Mouse (Mus musculus) hematopoietic stem cell, adult 5-6 weeks (primary cell): ENCODE measurements around the gene Dyrk1b. TPM values are rescaled to one million over a fixed set of nuclear protein-coding genes. Genes with fewer than 3 reads are reported as not detected.
"Not testable (repeated sequence)": the region's sequence is repeated elsewhere in the genome, so short reads cannot be mapped to it uniquely, and the experiment has no call there.

Experiments used
- ATAC-seq, 2 experiments: fragments of 125-278 bp in 1 of 2; replicated peaks in 1 of 2; 2 replicates each; pipeline ENCODE4 v1.8.0; 2016 to 2017; ENCODE audit warnings: inconsistent platforms in 2 of 2, mild to moderate bottlenecking in 2 of 2, moderate number of reproducible peaks in 2 of 2, low read depth in 1 of 2, moderate TSS enrichment in 1 of 2; ENCODE audit not compliant: low FRiP score in 2 of 2, poor library complexity in 2 of 2, severe bottlenecking in 2 of 2, insufficient read depth in 1 of 2, low TSS enrichment in 1 of 2
- total RNA-seq: library from RNA; stranded (forward); fragments of 172-1452, 232-1000 nt; gene quantifications from 2 replicates; pipeline ENCODE4 v1.2.3, GENCODE M21; 2017

Gene Dyrk1b
- total RNA-seq, result 4.7 and 6.1 TPM in 2 replicates

DNA sequence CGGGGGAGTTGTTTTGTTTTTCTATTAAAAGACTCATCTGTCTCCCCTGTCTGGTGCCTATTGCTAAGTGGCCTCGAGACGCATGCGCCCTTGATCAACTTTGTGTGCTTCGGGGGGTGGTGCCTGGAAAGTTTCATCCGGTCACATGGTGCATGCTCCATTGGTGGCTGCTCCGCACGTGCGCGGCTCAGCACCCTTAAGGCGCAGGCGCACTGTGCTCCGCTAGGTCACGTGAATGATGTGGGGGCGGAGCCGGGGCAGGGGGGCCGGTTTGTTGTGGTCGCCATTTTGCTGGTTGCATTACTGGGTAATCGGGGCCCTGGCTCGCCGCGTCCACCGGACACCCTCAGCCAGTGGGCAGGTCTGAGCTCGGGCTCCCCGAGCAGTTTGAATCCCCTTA lies at the start of gene Dyrk1b:
TSS of gene Dyrk1b (plus strand) at position 242 of the 400 bp plus-strand sequence.
- peak; percentile 85 to 86 for ATAC-seq

DNA sequence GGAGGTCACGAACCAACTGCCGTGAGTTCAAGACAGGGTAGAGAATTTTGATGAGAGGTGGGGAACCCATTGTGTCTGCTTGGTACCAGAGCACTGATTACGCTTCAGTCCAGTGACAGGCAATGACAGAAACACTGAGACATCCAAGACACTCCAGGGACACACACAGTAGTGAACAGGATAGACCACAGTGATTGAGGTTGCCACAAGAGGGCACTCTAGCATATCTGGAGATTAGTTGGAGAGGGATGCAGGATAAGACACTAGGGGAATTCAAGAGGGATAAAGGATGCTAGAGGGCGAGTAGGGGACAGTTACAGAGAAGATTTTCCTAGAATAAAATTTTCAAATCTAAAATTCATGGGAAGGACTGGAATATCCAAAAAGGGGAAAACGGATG lies 41.7 kb upstream of the Dyrk1b start:
- ATAC-seq, result 0 out of 4 replicates have a peak, but pooled peaks of 1 of the 2 experiments have one; percentile 27

DNA sequence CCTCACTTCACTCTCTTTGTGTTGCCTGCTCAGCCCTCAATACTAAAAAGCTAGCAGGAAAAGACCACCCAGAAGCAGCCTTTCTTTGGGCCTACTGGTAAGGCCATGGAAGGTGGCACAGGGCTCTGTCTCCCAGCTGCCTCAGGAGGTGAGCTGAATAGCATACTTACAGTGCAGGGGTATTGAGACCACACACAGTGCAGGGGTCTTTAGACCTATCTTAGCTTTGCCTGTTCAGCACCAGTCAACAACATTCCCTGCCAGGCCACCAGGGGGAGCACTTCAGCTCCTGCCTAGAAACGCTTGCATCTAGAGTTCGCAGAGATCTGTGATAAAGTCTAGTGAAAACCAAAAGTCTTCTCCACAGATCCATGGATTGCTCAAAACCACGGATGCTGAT lies 31.0 kb upstream of the Dyrk1b start:
- peak; percentile 52 to 65; a peak in 2 of 4 replicates for ATAC-seq

DNA sequence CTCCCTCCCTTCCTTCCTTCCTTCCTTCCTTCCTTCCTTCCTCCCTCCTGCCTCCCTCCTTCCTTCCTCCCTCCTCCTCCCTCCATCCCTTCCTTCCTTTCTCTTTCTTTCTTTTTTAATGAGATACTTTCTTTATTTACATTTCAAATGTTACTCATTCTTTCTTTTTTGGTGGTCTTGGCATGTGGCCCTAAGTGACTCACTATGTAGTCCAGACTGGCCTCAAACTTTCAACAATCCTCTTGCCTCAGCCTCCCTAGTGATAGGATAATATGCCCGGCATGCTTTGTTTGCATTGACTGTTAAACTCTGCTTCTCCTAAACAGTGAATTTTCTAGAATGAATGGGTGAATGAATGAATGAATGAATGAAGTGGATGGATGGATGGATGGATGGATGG lies 29.4 kb upstream of the Dyrk1b start:
- ATAC-seq, result no peak

GRCm38 (mm10) chr7:28151584-28152221 lies 27.6 kb upstream of the Dyrk1b start:
- ATAC-seq, result peak in 1 of 2 experiments; percentile 41; a peak in 3 of 4 replicates

- not testable (repeated sequence) for ATAC-seq
These were observed 25.7 kb upstream of the Dyrk1b start for GRCm38 (mm10) chr7:28153595-28153994.

GRCm38 (mm10) chr7:28159292-28159691 lies 20.0 kb upstream of the Dyrk1b start:
- no peak for ATAC-seq

DNA sequence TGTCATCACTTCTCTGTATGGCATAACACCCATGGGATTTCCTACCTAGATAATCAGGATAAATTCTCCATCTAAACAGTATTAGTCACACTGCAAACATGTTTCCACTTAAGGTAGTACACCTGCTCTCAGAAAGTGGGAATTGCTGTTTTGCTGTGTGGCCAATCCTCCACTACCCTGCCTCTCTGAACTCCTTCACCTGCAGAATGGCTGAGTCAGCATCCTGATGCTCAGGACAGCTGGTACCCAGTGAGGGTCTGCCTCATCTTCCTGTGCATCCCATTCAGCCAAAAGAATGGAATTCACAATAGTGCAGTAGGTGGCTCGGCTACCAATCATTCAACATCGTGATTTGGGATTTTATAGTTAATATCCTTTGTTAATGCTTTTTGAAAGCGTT lies 19.4 kb upstream of the Dyrk1b start:
- ATAC-seq, result no peak

GRCm38 (mm10) chr7:28161163-28161749 lies 18.0 kb upstream of the Dyrk1b start:
- no peak for ATAC-seq

DNA sequence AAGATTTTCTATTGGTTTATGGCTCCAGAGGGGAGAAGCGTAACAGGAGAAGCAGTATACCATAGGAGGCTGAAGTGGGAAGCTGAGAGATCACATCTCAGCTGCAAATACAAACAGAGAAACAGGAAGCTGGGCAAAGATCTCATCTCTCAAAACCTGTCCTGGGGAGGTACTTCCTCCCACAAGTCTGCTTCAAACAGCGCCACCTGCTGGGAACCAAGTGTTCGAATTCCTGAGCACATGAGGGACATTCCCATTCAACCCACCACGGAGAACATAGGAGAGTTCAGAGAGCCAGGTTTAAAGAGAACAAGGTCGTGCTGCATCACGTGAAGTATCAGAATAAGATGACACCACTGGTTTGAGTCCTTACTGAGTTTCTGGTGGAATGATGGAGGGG lies 13.9 kb upstream of the Dyrk1b start:
- no peak for ATAC-seq

- ATAC-seq, result peak; percentile 72 to 75
These were observed 10.8 kb upstream of the Dyrk1b start for GRCm38 (mm10) chr7:28168320-28169115.

- ATAC-seq, result peak; percentile 82 to 83
These were observed 9.5 kb upstream of the Dyrk1b start, which contains the start of gene Fbl for GRCm38 (mm10) chr7:28169489-28170422. TSS of gene Fbl (plus strand) at chr7:28169710.

- ATAC-seq, result no peak
These were observed 3.9 kb upstream of the Dyrk1b start for GRCm38 (mm10) chr7:28175358-28175757.

- ATAC-seq, result peak; percentile 86
These were observed 590 bp downstream of the Dyrk1b start for GRCm38 (mm10) chr7:28179741-28180377.

DNA sequence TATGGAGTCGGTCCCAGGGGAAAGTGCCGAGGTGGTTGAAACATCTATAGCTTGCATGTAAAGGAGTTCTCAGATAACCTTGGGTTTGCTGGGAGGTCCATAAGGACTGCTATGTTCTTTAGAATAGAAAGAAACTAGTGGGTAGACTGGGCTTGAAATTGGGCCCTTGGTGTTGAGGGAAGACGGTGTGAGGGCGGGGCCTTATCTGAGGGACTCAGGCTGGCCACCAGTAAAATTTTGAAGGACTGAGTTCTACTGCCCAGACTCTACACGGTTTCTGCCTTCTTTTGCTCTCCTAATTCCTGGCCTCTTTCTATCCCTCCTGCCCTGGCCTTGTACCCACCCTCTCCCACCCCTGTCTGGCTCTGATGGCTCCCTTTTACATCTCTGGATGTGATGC lies 1.6 kb downstream of the Dyrk1b start:
- ATAC-seq, result no peak

DNA sequence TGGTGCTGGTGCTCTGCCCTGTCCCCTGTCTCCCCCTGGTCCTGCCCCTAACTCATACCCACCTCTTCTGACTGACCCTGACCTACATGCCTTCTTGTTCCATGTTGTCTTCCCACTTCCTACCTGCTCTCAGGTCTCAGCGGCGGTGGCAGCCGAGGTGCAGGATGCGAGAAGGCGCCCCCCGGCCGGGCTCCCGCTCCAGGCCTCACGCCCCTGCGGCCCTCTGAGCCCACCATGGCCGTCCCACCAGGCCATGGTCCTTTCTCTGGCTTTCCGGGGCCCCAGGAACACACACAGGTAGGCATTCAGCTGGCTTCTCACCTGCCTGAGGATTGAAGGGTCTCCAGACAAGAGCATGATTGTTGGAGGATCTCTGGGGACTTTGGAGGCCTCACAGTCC lies 2.1 kb downstream of the Dyrk1b start:
- no peak for ATAC-seq

- no peak for ATAC-seq
These were observed 3.1 kb downstream of the Dyrk1b start for GRCm38 (mm10) chr7:28182320-28182719.
